Mouse (Mus musculus) stomach, postnatal 0 days (tissue): Measurements from ENCODE around the gene Rxra.

Experiments used
- CTCF ChIP-seq: IDR thresholded peaks from 2 replicates; pipeline ENCODE4 v1.5.1; 2016; ENCODE audit warnings: antibody characterized with exemption, low read depth, mild to moderate bottlenecking, moderate library complexity
- EP300 ChIP-seq: optimal IDR thresholded peaks from 2 replicates; pipeline ENCODE3; 2016; ENCODE audit warnings: antibody characterized with exemption

DNA sequence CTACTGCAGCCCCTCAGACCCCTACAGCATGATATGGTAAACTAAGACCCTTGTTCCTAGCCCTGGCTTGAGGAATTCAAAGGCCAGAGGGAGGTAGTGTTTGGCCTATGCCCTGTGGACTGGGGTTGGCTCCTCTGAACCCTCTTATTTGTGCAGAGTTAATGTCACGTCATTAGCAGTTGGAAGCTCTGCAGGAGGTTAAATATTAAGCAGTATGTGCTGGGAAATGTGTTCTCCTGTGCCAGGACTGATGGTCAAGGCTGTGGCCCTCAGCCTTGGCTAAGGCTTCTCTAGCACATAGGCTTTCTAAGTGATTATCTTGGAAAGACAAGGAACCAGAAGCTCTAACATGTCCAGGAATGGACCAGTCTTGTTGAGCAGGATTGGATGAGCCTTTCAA is 49.6 kb upstream of the Rxra start:
- TF ChIP-seq CTCF (no peak), EP300 (no peak)
